ENCODE assay signal across 24 mouse cellular contexts in genomic region chr8:28371752-28372151, GRCm38 (mm10).
"Had no signal": no experiment of that assay in that cellular context is flagged by ENCODE, and none has a peak within 500 bp of the region (broad histone marks: within the 10 kb centered on the region; RNA-seq: fewer than 3 reads in every experiment).

No protein-coding gene starts in this region.

- H3K4me1 ChIP-seq: hindbrain, embryonic 15.5 days; kidney, embryonic 15.5 days; limb, embryonic 13.5 days; limb, embryonic 15.5 days; liver, embryonic 12.5 days had no signal

- DNase-seq: gastrocnemius, postnatal 14 days; gastrocnemius, postnatal 36 days; heart, adult 11 months; heart, adult 2 months; heart, postnatal 14 days; heart, postnatal 36 days; kidney, adult 11 months; kidney, adult 2 months; kidney, adult 9 months; kidney, postnatal 14 days; kidney, postnatal 36 days; layer of hippocampus, adult 9-11 months; layer of hippocampus, postnatal 36 days had no signal

- ATAC-seq: intestine, embryonic 16.5 days; liver, embryonic 12.5 days had no signal

- H3K9me3 ChIP-seq: heart, embryonic 13.5 days; heart, embryonic 15.5 days; hindbrain, embryonic 15.5 days; kidney, embryonic 15.5 days; limb, embryonic 13.5 days; limb, embryonic 15.5 days; liver, embryonic 12.5 days had no signal

- H3K27me3 ChIP-seq: heart, embryonic 13.5 days; heart, embryonic 15.5 days; hindbrain, embryonic 15.5 days; kidney, embryonic 15.5 days; limb, embryonic 13.5 days; limb, embryonic 15.5 days; liver, embryonic 12.5 days had no signal

- H3K9ac ChIP-seq: heart, embryonic 13.5 days; heart, embryonic 15.5 days; hindbrain, embryonic 15.5 days; kidney, embryonic 15.5 days; limb, embryonic 13.5 days; limb, embryonic 15.5 days; liver, embryonic 12.5 days; liver, embryonic 14.5 days had no signal

- H3K4me2 ChIP-seq: heart, embryonic 11.5 days; heart, embryonic 13.5 days; heart, embryonic 15.5 days; hindbrain, embryonic 15.5 days; kidney, embryonic 15.5 days; limb, embryonic 13.5 days; limb, embryonic 15.5 days; liver, embryonic 12.5 days had no signal

- H3K4me3 ChIP-seq: heart, adult 2 months; heart, embryonic 13.5 days; heart, embryonic 15.5 days; hindbrain, embryonic 15.5 days; kidney, embryonic 15.5 days; limb, embryonic 13.5 days; limb, embryonic 15.5 days; liver, embryonic 12.5 days had no signal

- H3K27ac ChIP-seq: heart, adult 2 months; heart, embryonic 13.5 days; heart, embryonic 15.5 days; hindbrain, embryonic 15.5 days; kidney, embryonic 15.5 days; kidney, postnatal 0 days; limb, embryonic 13.5 days; limb, embryonic 15.5 days; liver, embryonic 12.5 days; liver, embryonic 14.5 days had no signal

- H3K36me3 ChIP-seq: heart, embryonic 13.5 days; heart, embryonic 15.5 days; hindbrain, embryonic 15.5 days; kidney, embryonic 15.5 days; limb, embryonic 13.5 days; limb, embryonic 15.5 days; liver, embryonic 12.5 days had no signal
